Mouse (Mus musculus): Measurements from ENCODE around the gene Kif17.

DNA sequence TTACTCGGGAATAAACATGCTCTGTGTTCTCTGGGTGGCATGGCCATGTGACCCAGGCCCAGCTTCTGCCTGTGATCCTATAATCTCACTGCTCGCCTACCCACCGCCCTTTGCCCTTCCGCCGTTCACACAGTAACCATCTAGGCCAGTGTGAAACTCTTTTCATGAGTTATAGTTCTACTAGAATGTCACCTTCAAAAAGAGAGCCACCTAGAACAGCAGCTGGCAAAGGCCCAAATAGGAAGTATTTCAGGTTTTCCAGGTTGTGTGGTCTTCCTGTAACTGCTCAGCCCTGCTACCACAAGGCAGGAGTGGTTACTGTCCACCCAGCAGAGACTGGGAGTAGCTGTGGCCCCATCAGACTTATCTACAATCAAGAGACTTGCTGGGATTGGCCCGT lies 92.5 kb downstream of the Kif17 start:
- TF ChIP-seq POLR2A (IDR thresholded peaks at IDR 0.05; ENCODE audit: borderline replicate concordance, extremely low read depth, insufficient read depth, insufficient read length, poor library complexity, severe bottlenecking) (no peak), CTCF (IDR thresholded peaks at IDR 0.05; ENCODE audit: borderline replicate concordance, extremely low read depth, insufficient read depth, insufficient read length) (no peak)

Measured in brain, embryonic 14.5 days (tissue).